Mouse (Mus musculus): ENCODE results near the gene Ablim1.

DNA sequence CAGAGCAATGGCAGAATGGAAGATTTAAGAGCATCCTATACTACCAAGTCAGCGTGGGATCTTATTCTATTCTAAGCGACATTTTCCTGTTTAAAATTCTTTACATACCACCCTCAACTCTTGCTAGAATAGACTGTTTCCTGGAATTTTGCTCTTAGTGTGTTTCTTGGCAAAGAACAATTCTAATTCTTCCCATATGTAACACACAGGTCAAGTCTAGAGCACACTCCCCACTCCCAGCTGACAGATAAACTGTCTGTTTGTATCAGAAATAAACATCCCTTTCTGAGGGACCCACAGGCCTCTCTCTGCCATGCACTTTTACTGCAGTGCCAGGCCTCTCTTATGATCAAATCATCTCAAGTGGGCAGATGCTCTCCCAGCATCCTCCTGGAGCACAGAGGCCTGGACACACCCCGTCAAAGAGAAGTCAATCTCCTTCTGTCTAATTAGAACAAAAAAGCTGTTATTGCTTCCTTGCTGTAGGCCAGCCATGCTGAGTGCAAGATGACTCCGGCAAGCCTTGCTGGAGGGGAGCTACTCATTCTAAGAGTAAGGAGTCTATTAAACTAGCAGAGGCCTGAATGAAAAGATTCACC, 211.3 kb downstream of the Ablim1 start:
- TF ChIP-seq CTCF (IDR thresholded peaks at IDR 0.05; ENCODE audit: low read depth) (no peak), EP300 (optimal IDR thresholded peaks at IDR 0.05) (no peak)

Measured in stomach, postnatal 0 days (tissue).